Mouse (Mus musculus) sigmoid colon, adult 10 weeks (tissue): Measurements from ENCODE around the gene Fat2. TPM values are rescaled to one million over a fixed set of nuclear protein-coding genes. Genes with fewer than 3 reads are reported as not detected.

Experiments used
- polyA plus RNA-seq: library from polyadenylated mRNA; stranded (reverse); fragments of 350-450 nt; fragmentation: Illumina TruSeq; extraction: RNeasy Lipid Tissue Mini Kit (QIAGEN cat#74804); gene quantifications from one replicate; pipeline ENCODE4 v1.2.3, GENCODE M21; 2014; ENCODE audit warnings: low read depth, low replicate concordance

Fat2 gene
- polyA plus RNA-seq: 0.09 TPM

DNA sequence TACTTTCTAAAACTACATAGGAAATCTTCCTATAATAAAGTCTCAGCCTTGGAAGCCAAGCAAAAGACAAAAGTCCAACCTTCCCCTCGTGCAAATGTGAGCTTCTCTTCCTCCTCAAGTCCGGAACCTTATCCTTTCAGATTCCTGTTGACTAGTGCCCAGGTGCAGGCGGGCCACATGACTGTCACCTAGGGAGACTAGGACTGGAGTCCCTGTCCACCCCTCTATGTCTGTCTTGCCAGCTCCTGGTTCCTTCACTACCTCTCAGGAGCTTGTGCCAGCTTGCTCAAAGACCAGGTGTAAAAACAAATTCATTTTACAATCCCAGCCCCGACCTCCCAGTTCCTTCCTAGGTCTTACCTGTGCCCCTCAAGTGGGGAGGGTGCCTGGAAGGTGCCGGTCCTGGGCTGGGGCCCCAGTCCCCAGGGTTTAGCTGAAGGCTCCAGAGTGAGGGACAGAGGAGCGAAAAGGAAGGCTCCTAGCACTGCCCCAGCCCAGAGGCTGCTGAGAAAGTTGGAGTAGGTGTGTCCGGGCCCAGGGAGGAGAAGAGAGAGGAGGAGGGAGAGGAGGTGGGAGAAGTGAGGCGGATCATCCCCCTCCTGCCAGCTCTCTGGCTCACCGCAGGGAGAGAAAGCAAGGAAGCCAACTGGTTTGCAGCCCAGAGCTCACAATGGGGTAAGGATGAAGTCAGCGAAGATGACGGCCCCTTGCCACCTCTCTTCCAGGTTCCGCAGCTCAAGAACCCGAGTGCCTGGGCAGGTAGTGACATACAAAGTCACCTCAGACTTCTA, at the start of gene Fat2:
Gene Fat2, minus strand, starts transcription at position 464 of the 791 bp plus-strand sequence.

DNA sequence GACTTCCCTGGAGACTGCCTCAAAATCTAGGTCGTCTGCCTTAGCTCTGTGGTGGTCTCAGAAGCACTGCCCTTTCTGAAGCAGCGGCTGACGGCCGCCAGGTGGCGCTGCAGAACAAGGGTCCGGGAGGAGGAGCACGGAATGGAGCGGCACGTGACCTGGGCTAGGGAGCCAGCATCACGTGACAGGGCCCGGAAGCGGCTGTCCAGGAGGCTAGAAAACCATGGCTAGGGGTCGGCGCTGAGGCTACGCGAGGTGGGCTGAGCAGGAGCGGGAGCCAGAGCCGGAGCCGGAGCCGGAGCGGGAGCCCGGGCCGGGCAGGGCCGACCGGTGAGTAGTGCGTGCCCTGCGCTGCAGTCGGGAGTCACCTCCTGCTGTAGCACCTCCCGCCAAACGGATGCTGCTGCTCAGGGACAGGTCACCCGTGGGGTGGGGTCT, 132.2 kb downstream of the Fat2 start, which contains the start of gene Slc36a1:
Gene Slc36a1, plus strand, starts transcription at position 192 of the 438 bp plus-strand sequence.

Other genes with a start within 250 kb of the Fat2 start
- gene Gm2a, start 238.4 kb downstream of the Fat2 start, polyA plus RNA-seq: 16.9 TPM
- not detected for gene Slc36a3, start 184.9 kb downstream of the Fat2 start, polyA plus RNA-seq
- 1.2 TPM for gene Slc36a2, start 151.5 kb downstream of the Fat2 start, polyA plus RNA-seq
- gene Slc36a1, start 132.2 kb downstream of the Fat2 start, polyA plus RNA-seq: 17.9 TPM
- 218 TPM for gene Sparc, start 86.6 kb upstream of the Fat2 start, polyA plus RNA-seq
- not detected for gene Atox1, start 124.7 kb upstream of the Fat2 start, polyA plus RNA-seq
- gene G3bp1, start 133.1 kb upstream of the Fat2 start, polyA plus RNA-seq: 33.4 TPM